Mouse (Mus musculus): Measurements from ENCODE around the gene Gsap.

DNA sequence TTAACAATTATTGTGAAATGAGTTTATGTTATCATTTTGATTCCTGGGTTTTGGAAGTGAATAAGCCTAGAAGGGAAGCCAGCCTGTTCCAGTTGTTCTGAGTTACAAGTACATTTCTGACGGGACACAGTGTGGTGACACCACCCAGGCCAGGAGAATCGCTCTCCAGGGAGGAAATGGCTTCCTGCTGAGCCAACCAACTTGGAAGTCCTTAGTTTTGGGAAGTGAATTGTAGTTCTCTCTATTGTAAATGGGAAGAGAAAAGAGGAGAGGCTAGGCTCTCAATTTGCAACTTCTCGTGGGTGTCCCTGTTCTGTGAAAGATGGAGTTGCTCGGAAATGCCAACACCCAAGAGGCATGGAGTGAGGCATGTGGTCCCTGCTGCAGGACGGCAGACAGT is 83.4 kb downstream of the Gsap start:
- TF ChIP-seq CTCF (IDR thresholded peaks at IDR 0.05; ENCODE audit: low read depth, low read length) (no peak), POLR2AphosphoS5 (IDR thresholded peaks at IDR 0.05; ENCODE audit: insufficient replicate concordance, low read depth, low read length) (no peak)
